8 mouse cellular contexts compared by ENCODE assay signal in the genomic region with DNA sequence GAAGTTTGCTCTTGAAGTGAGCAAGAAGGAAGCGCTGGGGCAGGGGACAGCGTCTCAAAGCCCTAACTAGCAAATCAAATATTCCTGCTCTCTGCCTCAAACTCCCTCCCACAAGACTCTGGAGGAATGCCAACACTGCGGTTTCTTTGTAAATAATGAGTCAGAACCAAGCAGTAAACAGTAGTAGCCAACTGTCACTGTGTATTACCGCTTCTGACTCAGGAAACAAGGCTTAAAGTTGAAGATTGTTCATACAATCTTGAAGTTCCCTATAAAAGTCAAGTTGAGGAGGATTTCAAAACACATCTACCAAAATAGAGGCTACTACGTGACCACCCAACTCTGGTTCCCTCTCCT. TPM values are rescaled to one million over a fixed set of nuclear protein-coding genes. Genes with fewer than 3 reads are reported as not detected.
DNase-seq lines count a peak whose midpoint lies in the region; ATAC-seq and TF ChIP-seq lines count a peak whose summit lies in the region.

No protein-coding gene starts in this region.

- DNase-seq in hindbrain, embryonic 14.5 days (ENCODE audit: low spot score): no peak
- DNase-seq in hindbrain, embryonic 10.5 days (ENCODE audit: low spot score): no peak
- peak; percentile 80 for DNase-seq in CD4-positive, CD25-positive, alpha-beta regulatory T cell, adult 2 months (ENCODE audit: low read depth, low spot score)
- DNase-seq in brain, embryonic 14.5 days (ENCODE audit: low read depth): peak; percentile 62
- DNase-seq in lung, postnatal 36 days: peak; percentile 92
- no peak for DNase-seq in cerebellum, postnatal 36 days
- no peak for DNase-seq in spleen, postnatal 14 days (ENCODE audit: low spot score in 2 of 2)

- TF ChIP-seq CTCF in brain, embryonic 14.5 days (IDR thresholded peaks at IDR 0.05; ENCODE audit: borderline replicate concordance, extremely low read depth, insufficient read depth, insufficient read length): no peak

- no peak for ATAC-seq in hindbrain, embryonic 14.5 days (ENCODE audit: low FRiP score)
- ATAC-seq in kidney, embryonic 15.5 days (replicated peaks; ENCODE audit: low FRiP score): peak; percentile 66

- peaks cover 7% of the 10 kb centered on the region; the same call in 1 of the 2 replicates for H3K4me1 ChIP-seq in hindbrain, embryonic 14.5 days (replicated peaks; ENCODE audit: control insufficient read depth, insufficient read depth, low read length)
- H3K4me1 ChIP-seq in hindbrain, embryonic 10.5 days (replicated peaks): peaks cover 12% of the 10 kb centered on the region
- H3K4me1 ChIP-seq in kidney, embryonic 15.5 days: peaks cover 16% of the 10 kb centered on the region

- H3K4me2 ChIP-seq in hindbrain, embryonic 14.5 days (replicated peaks): no peak overlapping the region
- peak overlapping the region; percentile 43 for H3K4me2 ChIP-seq in kidney, embryonic 15.5 days

- H3K27ac ChIP-seq in hindbrain, embryonic 14.5 days: 0 out of 2 replicates have a peak overlapping the region, but pooled peaks have one; percentile 47
- no peak overlapping the region for H3K27ac ChIP-seq in hindbrain, embryonic 10.5 days
- peak overlapping the region; percentile 90 for H3K27ac ChIP-seq in kidney, embryonic 15.5 days

- TF ChIP-seq POLR2A in brain, embryonic 14.5 days (IDR thresholded peaks at IDR 0.05; ENCODE audit: borderline replicate concordance, extremely low read depth, insufficient read depth, insufficient read length, poor library complexity, severe bottlenecking): no peak

- H3K9ac ChIP-seq in hindbrain, embryonic 14.5 days: no peak overlapping the region
- H3K9ac ChIP-seq in kidney, embryonic 15.5 days: no peak overlapping the region

- H3K27me3 ChIP-seq in hindbrain, embryonic 14.5 days (ENCODE audit: control insufficient read depth, insufficient read depth, low read length): no peaks in the 10 kb centered on the region
- H3K27me3 ChIP-seq in hindbrain, embryonic 10.5 days (ENCODE audit: insufficient read depth, poor library complexity, severe bottlenecking): no peaks in the 10 kb centered on the region
- H3K27me3 ChIP-seq in kidney, embryonic 15.5 days: no peaks in the 10 kb centered on the region

- H3K9me3 ChIP-seq in hindbrain, embryonic 14.5 days (ENCODE audit: control insufficient read depth, low read length): no peaks in the 10 kb centered on the region
- H3K9me3 ChIP-seq in hindbrain, embryonic 10.5 days: no peaks in the 10 kb centered on the region
- H3K9me3 ChIP-seq in kidney, embryonic 15.5 days (replicated peaks): no peaks in the 10 kb centered on the region

- H3K4me3 ChIP-seq in hindbrain, embryonic 14.5 days (replicated peaks; ENCODE audit: low read length): no peak overlapping the region
- no peak overlapping the region for H3K4me3 ChIP-seq in hindbrain, embryonic 10.5 days
- no peak overlapping the region for H3K4me3 ChIP-seq in kidney, embryonic 15.5 days (replicated peaks)

- 71% methylated on average over 5 of the region's 5 CpGs for WGBS in hindbrain, embryonic 14.5 days
- WGBS in hindbrain, embryonic 10.5 days: 84% methylated on average over 5 of the region's 5 CpGs
- WGBS in kidney, embryonic 15.5 days: 60% methylated on average over 5 of the region's 5 CpGs

- no peaks in the 10 kb centered on the region for H3K36me3 ChIP-seq in hindbrain, embryonic 14.5 days (replicated peaks; ENCODE audit: control insufficient read depth, insufficient read depth)
- H3K36me3 ChIP-seq in hindbrain, embryonic 10.5 days: no peaks in the 10 kb centered on the region
- no peaks in the 10 kb centered on the region for H3K36me3 ChIP-seq in kidney, embryonic 15.5 days

RNA-seq across cellular contexts. Expression of a gene that starts 5.7 kb away (rescaled TPM):
- polyA plus RNA-seq in hindbrain, embryonic 14.5 days (2014; fragmentation: Nextera tagmentation; extraction: Ambion mirVana): 643 and 689 TPM in 2 replicates
- 600 and 645 TPM in 2 replicates for polyA plus RNA-seq in hindbrain, embryonic 10.5 days (2016; fragmentation: Nextera tagmentation; extraction: Ambion mirVana)
- 174 and 216 TPM in 2 replicates for polyA plus RNA-seq in brain, embryonic 14.5 days (2012; rRNA removed)
- polyA plus RNA-seq in kidney, embryonic 15.5 days (2015; fragmentation: Nextera tagmentation; extraction: Ambion mirVana): 707 and 718 TPM in 2 replicates

RNA-seq across cellular contexts. Expression of a gene that starts 35.8 kb away (rescaled TPM):
- polyA plus RNA-seq in hindbrain, embryonic 14.5 days (2014; fragmentation: Nextera tagmentation; extraction: Ambion mirVana): 0.55 and 0.83 TPM in 2 replicates
- polyA plus RNA-seq in hindbrain, embryonic 10.5 days (2016; fragmentation: Nextera tagmentation; extraction: Ambion mirVana): 0.67 and 0.97 TPM in 2 replicates
- polyA plus RNA-seq in brain, embryonic 14.5 days (2012; rRNA removed): 1.1 TPM in 2 replicates
- polyA plus RNA-seq in kidney, embryonic 15.5 days (2015; fragmentation: Nextera tagmentation; extraction: Ambion mirVana): 1.4 and 2.2 TPM in 2 replicates

RNA-seq across cellular contexts. Expression of a gene that starts 42.6 kb away (rescaled TPM):
- polyA plus RNA-seq in hindbrain, embryonic 14.5 days (2014; fragmentation: Nextera tagmentation; extraction: Ambion mirVana): 255 and 261 TPM in 2 replicates
- polyA plus RNA-seq in hindbrain, embryonic 10.5 days (2016; fragmentation: Nextera tagmentation; extraction: Ambion mirVana): 271 and 284 TPM in 2 replicates
- 171 and 189 TPM in 2 replicates for polyA plus RNA-seq in brain, embryonic 14.5 days (2012; rRNA removed)
- 248 TPM in 2 replicates for polyA plus RNA-seq in kidney, embryonic 15.5 days (2015; fragmentation: Nextera tagmentation; extraction: Ambion mirVana)

Comparison
In these comparisons a context has a peak if more than half of its experiments do, and no peak if none do; other contexts are left out.
1. DNase-seq: peak in CD4-positive, CD25-positive, alpha-beta regulatory T cell, adult 2 months (single experiment), brain, embryonic 14.5 days (single experiment) and lung, postnatal 36 days (single experiment); none in hindbrain, embryonic 14.5 days (single experiment), hindbrain, embryonic 10.5 days (single experiment), cerebellum, postnatal 36 days (0 of 2) and spleen, postnatal 14 days (0 of 2).